Mouse (Mus musculus): ENCODE measurements around the gene Garem2. TPM values are rescaled to one million over a fixed set of nuclear protein-coding genes. Genes with fewer than 3 reads are reported as not detected.
A peak's percentile ranks its signal among the peaks of the same experiment; 100 is the strongest.

Gene Garem2
- polyA plus RNA-seq, 1 experiment from 2014 or later = 22.7 TPM

GRCm38 (mm10) chr5:30104339-30104738 lies 622 bp upstream of the Garem2 start:
- Histone ChIP-seq H3K9me3 (no peaks in the 10 kb centered on the region), H3K27me3 (ENCODE audit: insufficient read depth, poor library complexity, severe bottlenecking) (peaks cover 59% of the 10 kb centered on the region), H3K27ac (no peak overlapping the region; the same call in 1 of the 2 replicates), H3K36me3 (no peaks in the 10 kb centered on the region), H3K4me3 (peak overlapping the region; percentile 60), H3K4me1 (replicated peaks) (peaks cover 48% of the 10 kb centered on the region)
- peak; percentile 78 for DNase-seq (ENCODE audit: low spot score)
- WGBS = 2% methylated on average over 12 of the region's 12 CpGs

- DNase-seq (ENCODE audit: low spot score) = peak; percentile 58
- WGBS = 1% methylated on average over 29 of the region's 29 CpGs
- H3K9me3 ChIP-seq = no peaks in the 10 kb centered on the region
- no peaks in the 10 kb centered on the region for H3K36me3 ChIP-seq
- H3K4me3 ChIP-seq = peak within 1 kb of the TSS; percentile 60
- H3K4me1 ChIP-seq (replicated peaks) = peaks cover 62% of the 10 kb centered on the region
- peak within 1 kb of the TSS; percentile 93 for H3K27ac ChIP-seq
- H3K27me3 ChIP-seq (ENCODE audit: insufficient read depth, poor library complexity, severe bottlenecking) = peaks cover 68% of the 10 kb centered on the region
Measured at GRCm38 (mm10) chr5:30105668-30106300, 823 bp downstream of the Garem2 start, which contains the start of gene 3110082J24Rik. TSS of gene 3110082J24Rik (minus strand) at chr5:30106086.

- Histone ChIP-seq H3K27me3 (ENCODE audit: insufficient read depth, poor library complexity, severe bottlenecking) (peaks cover 73% of the 10 kb centered on the region), H3K36me3 (no peaks in the 10 kb centered on the region), H3K27ac (peak overlapping the region; percentile 93), H3K4me1 (replicated peaks) (peaks cover 72% of the 10 kb centered on the region), H3K4me3 (peak overlapping the region; percentile 60), H3K9me3 (no peaks in the 10 kb centered on the region)
- WGBS = 7% methylated on average over 2 of the region's 2 CpGs
- no peak for DNase-seq (ENCODE audit: low spot score)
Measured at GRCm38 (mm10) chr5:30106756-30107155, 1.8 kb downstream of the Garem2 start.

- peaks cover 77% of the 10 kb centered on the region for H3K27me3 ChIP-seq (ENCODE audit: insufficient read depth, poor library complexity, severe bottlenecking)
- peak overlapping the region; percentile 60 for H3K4me3 ChIP-seq
- peak overlapping the region; percentile 93 for H3K27ac ChIP-seq
- 4% methylated on average over 7 of the region's 7 CpGs for WGBS
- DNase-seq (ENCODE audit: low spot score) = peak; percentile 76
- 0 out of 2 replicates have a peak, but pooled peaks cover under 1% of the 10 kb centered on the region for H3K36me3 ChIP-seq
- peaks cover 75% of the 10 kb centered on the region for H3K4me1 ChIP-seq (replicated peaks)
- H3K9me3 ChIP-seq = no peaks in the 10 kb centered on the region
Measured at GRCm38 (mm10) chr5:30107186-30107585, 2.2 kb downstream of the Garem2 start.

GRCm38 (mm10) chr5:30107611-30108041 lies 2.7 kb downstream of the Garem2 start:
- DNase-seq (ENCODE audit: low spot score) = peak; percentile 49
- Histone ChIP-seq H3K4me1 (replicated peaks) (peaks cover 75% of the 10 kb centered on the region), H3K4me3 (peak overlapping the region; percentile 60), H3K9me3 (no peaks in the 10 kb centered on the region), H3K27me3 (ENCODE audit: insufficient read depth, poor library complexity, severe bottlenecking) (peaks cover 81% of the 10 kb centered on the region), H3K27ac (peak overlapping the region; percentile 93), H3K36me3 (0 out of 2 replicates have a peak, but pooled peaks cover 5% of the 10 kb centered on the region)
- WGBS = 2% methylated on average over 5 of the region's 5 CpGs

- Histone ChIP-seq H3K27ac (peak overlapping the region; percentile 93), H3K36me3 (0 out of 2 replicates have a peak, but pooled peaks cover 11% of the 10 kb centered on the region), H3K4me3 (peak overlapping the region; percentile 60), H3K9me3 (no peaks in the 10 kb centered on the region), H3K27me3 (ENCODE audit: insufficient read depth, poor library complexity, severe bottlenecking) (peaks cover 87% of the 10 kb centered on the region), H3K4me1 (replicated peaks) (peaks cover 78% of the 10 kb centered on the region)
- no peak for DNase-seq (ENCODE audit: low spot score)
- WGBS = 55% methylated on average over 6 of the region's 6 CpGs
Measured at GRCm38 (mm10) chr5:30108233-30108632, 3.3 kb downstream of the Garem2 start.

- H3K27me3 ChIP-seq (ENCODE audit: insufficient read depth, poor library complexity, severe bottlenecking) = peaks cover 88% of the 10 kb centered on the region
- H3K4me1 ChIP-seq (replicated peaks) = peaks cover 91% of the 10 kb centered on the region
- no peak for DNase-seq (ENCODE audit: low spot score)
- H3K36me3 ChIP-seq = peaks cover 22% of the 10 kb centered on the region; the same call in 1 of the 2 replicates
- 25% methylated on average over 2 of the region's 2 CpGs for WGBS
- H3K9me3 ChIP-seq = no peaks in the 10 kb centered on the region
- H3K4me3 ChIP-seq = peak overlapping the region; percentile 43
- H3K27ac ChIP-seq = peak overlapping the region; percentile 87
Measured at GRCm38 (mm10) chr5:30109899-30110298, 4.9 kb downstream of the Garem2 start.

GRCm38 (mm10) chr5:30110371-30111060 lies 5.6 kb downstream of the Garem2 start:
- H3K4me1 ChIP-seq (replicated peaks) = peaks cover 86% of the 10 kb centered on the region
- peak overlapping the region; percentile 43 for H3K4me3 ChIP-seq
- peak overlapping the region; percentile 87 for H3K27ac ChIP-seq
- WGBS = 3% methylated on average over 22 of the region's 22 CpGs
- peaks cover 88% of the 10 kb centered on the region for H3K27me3 ChIP-seq (ENCODE audit: insufficient read depth, poor library complexity, severe bottlenecking)
- H3K9me3 ChIP-seq = no peaks in the 10 kb centered on the region
- peaks cover 25% of the 10 kb centered on the region for H3K36me3 ChIP-seq
- DNase-seq (ENCODE audit: low spot score) = peak; percentile 74

- WGBS = under 1% methylated on average over 18 of the region's 18 CpGs
- H3K27me3 ChIP-seq (ENCODE audit: insufficient read depth, poor library complexity, severe bottlenecking) = peaks cover 88% of the 10 kb centered on the region
- no peaks in the 10 kb centered on the region for H3K9me3 ChIP-seq
- H3K36me3 ChIP-seq = peaks cover 31% of the 10 kb centered on the region
- H3K4me3 ChIP-seq = peak overlapping the region; percentile 43
- peak overlapping the region; percentile 87 for H3K27ac ChIP-seq
- H3K4me1 ChIP-seq (replicated peaks) = peaks cover 80% of the 10 kb centered on the region
- peak; percentile 87 for DNase-seq (ENCODE audit: low spot score)
Measured at GRCm38 (mm10) chr5:30111126-30111525, 6.2 kb downstream of the Garem2 start.

GRCm38 (mm10) chr5:30111771-30112170 lies 6.8 kb downstream of the Garem2 start:
- Histone ChIP-seq H3K36me3 (peaks cover 38% of the 10 kb centered on the region), H3K9me3 (no peaks in the 10 kb centered on the region), H3K27me3 (ENCODE audit: insufficient read depth, poor library complexity, severe bottlenecking) (peaks cover 86% of the 10 kb centered on the region), H3K4me1 (replicated peaks) (peaks cover 73% of the 10 kb centered on the region), H3K27ac (peak overlapping the region; percentile 87), H3K4me3 (peak overlapping the region; percentile 43)
- DNase-seq (ENCODE audit: low spot score) = no peak
- WGBS = 70% methylated on average over 3 of the region's 3 CpGs

- WGBS = 84% methylated on average over 3 of the region's 3 CpGs
- no peak overlapping the region for H3K4me3 ChIP-seq
- H3K27ac ChIP-seq = no peak overlapping the region
- no peaks in the 10 kb centered on the region for H3K9me3 ChIP-seq
- DNase-seq (ENCODE audit: low spot score) = no peak
- H3K27me3 ChIP-seq (ENCODE audit: insufficient read depth, poor library complexity, severe bottlenecking) = peaks cover 77% of the 10 kb centered on the region
- peaks cover 46% of the 10 kb centered on the region for H3K36me3 ChIP-seq
- H3K4me1 ChIP-seq (replicated peaks) = peaks cover 65% of the 10 kb centered on the region
Measured at GRCm38 (mm10) chr5:30112533-30113068, 7.6 kb downstream of the Garem2 start.

GRCm38 (mm10) chr5:30113881-30114760 lies 9.2 kb downstream of the Garem2 start:
- Histone ChIP-seq H3K4me1 (replicated peaks) (peaks cover 50% of the 10 kb centered on the region), H3K9me3 (no peaks in the 10 kb centered on the region), H3K4me3 (peak overlapping the region; percentile 63), H3K27me3 (ENCODE audit: insufficient read depth, poor library complexity, severe bottlenecking) (peaks cover 63% of the 10 kb centered on the region), H3K36me3 (peaks cover 61% of the 10 kb centered on the region), H3K27ac (peak overlapping the region; percentile 82)
- WGBS = under 1% methylated on average over 103 of the region's 103 CpGs
- peak; percentile 87 for DNase-seq (ENCODE audit: low spot score)
